Mouse (Mus musculus) hematopoietic stem cell, adult 5-6 weeks (primary cell): ENCODE results near the gene Olfr678. TPM values are rescaled to one million over a fixed set of nuclear protein-coding genes. Genes with fewer than 3 reads are reported as not detected.
"Not testable (repeated sequence)": the region's sequence is repeated elsewhere in the genome, so short reads cannot be mapped to it uniquely, and the experiment has no call there.

ENCODE experiments used
- ATAC-seq, 2 experiments: fragments of 125-278 bp in 1 of 2; replicated peaks in 1 of 2; 2 replicates each; pipeline ENCODE4 v1.8.0; 2016 to 2017; ENCODE audit warnings: inconsistent platforms in 2 of 2, mild to moderate bottlenecking in 2 of 2, moderate number of reproducible peaks in 2 of 2, low read depth in 1 of 2, moderate TSS enrichment in 1 of 2; ENCODE audit not compliant: low FRiP score in 2 of 2, poor library complexity in 2 of 2, severe bottlenecking in 2 of 2, insufficient read depth in 1 of 2, low TSS enrichment in 1 of 2
- total RNA-seq: library from RNA; stranded (forward); fragments of 172-1452, 232-1000 nt; gene quantifications from 2 replicates; pipeline ENCODE4 v1.2.3, GENCODE M21; 2017

Olfr678 gene
- not detected in 2 replicates for total RNA-seq

- ATAC-seq = no peak
These were observed at the start of gene Olfr678 for GRCm38 (mm10) chr7:105064175-105064574. Gene Olfr678 (plus strand): TSS chr7:105064475.

GRCm38 (mm10) chr7:105022530-105022929 lies 41.7 kb upstream of the Olfr678 start:
- ATAC-seq = no peak

- no peak for ATAC-seq
These were observed 35.9 kb upstream of the Olfr678 start, which contains the start of gene Olfr675 for GRCm38 (mm10) chr7:105028360-105028759. Gene Olfr675 (minus strand): TSS chr7:105028460.

GRCm38 (mm10) chr7:105032398-105032797 lies 31.9 kb upstream of the Olfr678 start, which contains the start of gene Olfr676:
Gene Olfr676 (plus strand): TSS chr7:105032698.
- no peak for ATAC-seq

GRCm38 (mm10) chr7:105033836-105034235 lies 30.4 kb upstream of the Olfr678 start:
- ATAC-seq = not testable (repeated sequence)

GRCm38 (mm10) chr7:105058951-105059350 lies 5.3 kb upstream of the Olfr678 start:
- ATAC-seq = no peak

GRCm38 (mm10) chr7:105080905-105081304 lies 16.6 kb downstream of the Olfr678 start, which contains the start of gene Olfr679:
Gene Olfr679 (plus strand): TSS chr7:105081205.
- no peak for ATAC-seq

GRCm38 (mm10) chr7:105092717-105093116 lies 28.4 kb downstream of the Olfr678 start, which contains the start of gene Olfr680-ps1:
Gene Olfr680-ps1 (minus strand): TSS chr7:105092817.
- not testable (repeated sequence) for ATAC-seq

- no peak for ATAC-seq
These were observed 52.3 kb downstream of the Olfr678 start, which contains the start of gene Olfr681 for GRCm38 (mm10) chr7:105116536-105116935. Gene Olfr681 (plus strand): TSS chr7:105116836.

Other genes starting within 250 kb of the Olfr678 start
- not detected in 2 replicates for gene Usp17lb, start 221.9 kb upstream of the Olfr678 start, total RNA-seq
- gene Usp17la, start 207.5 kb upstream of the Olfr678 start, total RNA-seq = not detected in 2 replicates
- not detected in 2 replicates for gene Olfr665, start 186.4 kb upstream of the Olfr678 start, total RNA-seq
- not detected in 2 replicates for gene Olfr666, start 168.5 kb upstream of the Olfr678 start, total RNA-seq
- not detected in 2 replicates for gene Olfr667, start 143.0 kb upstream of the Olfr678 start, total RNA-seq
- not detected in 2 replicates for gene Olfr668, start 136.4 kb upstream of the Olfr678 start, total RNA-seq
- not detected in 2 replicates for gene Olfr669, start 130.2 kb upstream of the Olfr678 start, total RNA-seq
- not detected in 2 replicates for gene Olfr670, start 101.9 kb upstream of the Olfr678 start, total RNA-seq
- not detected in 2 replicates for gene Olfr671, start 85.3 kb upstream of the Olfr678 start, total RNA-seq
- gene Olfr672, start 62.4 kb upstream of the Olfr678 start, total RNA-seq = not detected in 2 replicates
- gene Olfr675, start 36.0 kb upstream of the Olfr678 start, total RNA-seq = not detected in 2 replicates
- gene Olfr676, start 31.8 kb upstream of the Olfr678 start, total RNA-seq = not detected in 2 replicates
- not detected in 2 replicates for gene Olfr677, start 13.1 kb upstream of the Olfr678 start, total RNA-seq
- not detected in 2 replicates for gene Olfr679, start 16.7 kb downstream of the Olfr678 start, total RNA-seq
- not detected in 2 replicates for gene Olfr680-ps1, start 28.3 kb downstream of the Olfr678 start, total RNA-seq
- not detected in 2 replicates for gene Olfr681, start 52.4 kb downstream of the Olfr678 start, total RNA-seq
- gene Olfr683, start 82.5 kb downstream of the Olfr678 start, total RNA-seq = not detected in 2 replicates
- gene Olfr684, start 99.2 kb downstream of the Olfr678 start, total RNA-seq = not detected in 2 replicates
- not detected in 2 replicates for gene Olfr685, start 121.5 kb downstream of the Olfr678 start, total RNA-seq
- not detected in 2 replicates for gene Olfr686, start 143.0 kb downstream of the Olfr678 start, total RNA-seq
- gene Olfr688, start 223.6 kb downstream of the Olfr678 start, total RNA-seq = not detected in 2 replicates
- gene Olfr689, start 246.7 kb downstream of the Olfr678 start, total RNA-seq = not detected in 2 replicates